Mouse (Mus musculus): Measurements from ENCODE around the gene Uhrf1bp1l. TPM values are rescaled to one million over a fixed set of nuclear protein-coding genes. Genes with fewer than 3 reads are reported as not detected.

Uhrf1bp1l gene
- polyA plus RNA-seq, 1 experiment from 2014 or later = 28.5 TPM

GRCm38 (mm10) chr10:89731341-89731740 is 13.4 kb upstream of the Uhrf1bp1l start:
- H3K9me3 ChIP-seq (replicated peaks) = no peaks in the 10 kb centered on the region
- WGBS = 17% methylated on average over 5 of the region's 5 CpGs

GRCm38 (mm10) chr10:89732001-89732794 is 12.6 kb upstream of the Uhrf1bp1l start, which contains the start of gene Actr6:
TSS of gene Actr6 (minus strand) at chr10:89732295.
- Histone ChIP-seq H3K27me3 (ENCODE audit: low read depth, poor library complexity, severe bottlenecking) (no peaks in the 10 kb centered on the region), H3K27ac (replicated peaks) (peak within 1 kb of the TSS; percentile 77), H3K4me3 (peak within 1 kb of the TSS; percentile 68), H3K36me3 (peaks cover 11% of the 10 kb centered on the region), H3K9me3 (replicated peaks) (no peaks in the 10 kb centered on the region), H3K4me1 (peaks cover 21% of the 10 kb centered on the region)
- peak; percentile 93 for DNase-seq (ENCODE audit: low spot score)
- WGBS = 1% methylated on average over 49 of the region's 49 CpGs

More at GRCm38 (mm10) chr10:89731341-89731740, 13.4 kb upstream of the Uhrf1bp1l start:
- Histone ChIP-seq H3K27ac (replicated peaks) (peak overlapping the region; percentile 77; the same call in 1 of the 2 replicates), H3K36me3 (peaks cover 19% of the 10 kb centered on the region), H3K27me3 (ENCODE audit: low read depth, poor library complexity, severe bottlenecking) (no peaks in the 10 kb centered on the region), H3K4me1 (peaks cover 21% of the 10 kb centered on the region), H3K4me3 (peak overlapping the region; percentile 68)
- no peak for DNase-seq (ENCODE audit: low spot score)

- Histone ChIP-seq H3K9me3 (replicated peaks) (no peaks in the 10 kb centered on the region), H3K27ac (replicated peaks) (no peak overlapping the region), H3K27me3 (ENCODE audit: low read depth, poor library complexity, severe bottlenecking) (no peaks in the 10 kb centered on the region), H3K4me3 (no peak overlapping the region), H3K4me1 (peaks cover 8% of the 10 kb centered on the region), H3K36me3 (no peaks in the 10 kb centered on the region)
- WGBS = 55% methylated on average over 5 of the region's 5 CpGs
- DNase-seq (ENCODE audit: low spot score) = no peak
Observed at GRCm38 (mm10) chr10:89737092-89737491, 7.7 kb upstream of the Uhrf1bp1l start.

- Histone ChIP-seq H3K4me3 (no peak overlapping the region), H3K4me1 (peaks cover 4% of the 10 kb centered on the region), H3K9me3 (replicated peaks) (no peaks in the 10 kb centered on the region), H3K27ac (replicated peaks) (no peak overlapping the region), H3K27me3 (ENCODE audit: low read depth, poor library complexity, severe bottlenecking) (no peaks in the 10 kb centered on the region), H3K36me3 (no peaks in the 10 kb centered on the region)
- DNase-seq (ENCODE audit: low spot score) = no peak
- WGBS = 98% methylated on average over 3 of the region's 3 CpGs
Observed at GRCm38 (mm10) chr10:89737887-89738286, 6.9 kb upstream of the Uhrf1bp1l start.

GRCm38 (mm10) chr10:89738395-89738794 is 6.4 kb upstream of the Uhrf1bp1l start:
- Histone ChIP-seq H3K4me1 (0 out of 2 replicates have a peak, but pooled peaks cover 3% of the 10 kb centered on the region), H3K27ac (replicated peaks) (no peak overlapping the region), H3K4me3 (no peak overlapping the region), H3K27me3 (ENCODE audit: low read depth, poor library complexity, severe bottlenecking) (no peaks in the 10 kb centered on the region), H3K9me3 (replicated peaks) (no peaks in the 10 kb centered on the region), H3K36me3 (no peaks in the 10 kb centered on the region)
- 94% methylated on average over 9 of the region's 9 CpGs for WGBS
- no peak for DNase-seq (ENCODE audit: low spot score)

- Histone ChIP-seq H3K4me1 (peaks cover 8% of the 10 kb centered on the region; the same call in 1 of the 2 replicates), H3K9me3 (replicated peaks) (no peaks in the 10 kb centered on the region), H3K4me3 (no peak overlapping the region), H3K27ac (replicated peaks) (no peak overlapping the region), H3K27me3 (ENCODE audit: low read depth, poor library complexity, severe bottlenecking) (no peaks in the 10 kb centered on the region), H3K36me3 (no peaks in the 10 kb centered on the region)
- no peak for DNase-seq (ENCODE audit: low spot score)
- 65% methylated on average over 7 of the region's 7 CpGs for whole genome bisulfite sequencing
Observed at GRCm38 (mm10) chr10:89739703-89740102, 5.1 kb upstream of the Uhrf1bp1l start.

- Histone ChIP-seq H3K27ac (replicated peaks) (no peak overlapping the region), H3K4me3 (no peak overlapping the region), H3K9me3 (replicated peaks) (no peaks in the 10 kb centered on the region), H3K4me1 (peaks cover 11% of the 10 kb centered on the region), H3K27me3 (ENCODE audit: low read depth, poor library complexity, severe bottlenecking) (no peaks in the 10 kb centered on the region), H3K36me3 (no peaks in the 10 kb centered on the region)
- no peak for DNase-seq (ENCODE audit: low spot score)
- 77% methylated on average over 6 of the region's 6 CpGs for WGBS
Observed at GRCm38 (mm10) chr10:89740995-89741394, 3.8 kb upstream of the Uhrf1bp1l start.

- 91% methylated on average over 4 of the region's 4 CpGs for WGBS
- no peak for DNase-seq (ENCODE audit: low spot score)
- no peaks in the 10 kb centered on the region for H3K27me3 ChIP-seq (ENCODE audit: low read depth, poor library complexity, severe bottlenecking)
- H3K4me3 ChIP-seq = no peak overlapping the region
- no peak overlapping the region for H3K27ac ChIP-seq (replicated peaks)
- H3K4me1 ChIP-seq = peaks cover 22% of the 10 kb centered on the region
- H3K9me3 ChIP-seq (replicated peaks) = no peaks in the 10 kb centered on the region
- no peaks in the 10 kb centered on the region for H3K36me3 ChIP-seq
Observed at GRCm38 (mm10) chr10:89743266-89743665, 1.5 kb upstream of the Uhrf1bp1l start.

- peaks cover 22% of the 10 kb centered on the region for H3K4me1 ChIP-seq
- DNase-seq (ENCODE audit: low spot score) = no peak
Observed at GRCm38 (mm10) chr10:89744341-89744740, 450 bp upstream of the Uhrf1bp1l start.

GRCm38 (mm10) chr10:89745666-89746020 is 852 bp downstream of the Uhrf1bp1l start:
- Histone ChIP-seq H3K4me1 (peaks cover 18% of the 10 kb centered on the region), H3K27ac (replicated peaks) (peak overlapping the region; percentile 97)
- under 1% methylated on average over 14 of the region's 14 CpGs for WGBS

More at GRCm38 (mm10) chr10:89744341-89744740, 450 bp upstream of the Uhrf1bp1l start:
- no peaks in the 10 kb centered on the region for H3K9me3 ChIP-seq (replicated peaks)
- no peak overlapping the region for H3K27ac ChIP-seq (replicated peaks)
- H3K36me3 ChIP-seq = no peaks in the 10 kb centered on the region
- peak overlapping the region; percentile 92 for H3K4me3 ChIP-seq
- WGBS = 40% methylated on average over 3 of the region's 3 CpGs
- no peaks in the 10 kb centered on the region for H3K27me3 ChIP-seq (ENCODE audit: low read depth, poor library complexity, severe bottlenecking)

GRCm38 (mm10) chr10:89746581-89746980 is 1.8 kb downstream of the Uhrf1bp1l start:
- H3K36me3 ChIP-seq = no peaks in the 10 kb centered on the region
- no peak overlapping the region for H3K4me3 ChIP-seq
- no peak overlapping the region for H3K27ac ChIP-seq (replicated peaks)
- peaks cover 18% of the 10 kb centered on the region for H3K4me1 ChIP-seq
- 86% methylated on average over 3 of the region's 3 CpGs for WGBS
- H3K9me3 ChIP-seq (replicated peaks) = no peaks in the 10 kb centered on the region
- H3K27me3 ChIP-seq (ENCODE audit: low read depth, poor library complexity, severe bottlenecking) = no peaks in the 10 kb centered on the region
- DNase-seq (ENCODE audit: low spot score) = no peak

More at GRCm38 (mm10) chr10:89745666-89746020, 852 bp downstream of the Uhrf1bp1l start:
- Histone ChIP-seq H3K9me3 (replicated peaks) (no peaks in the 10 kb centered on the region), H3K27me3 (ENCODE audit: low read depth, poor library complexity, severe bottlenecking) (no peaks in the 10 kb centered on the region), H3K4me3 (peak overlapping the region; percentile 92), H3K36me3 (no peaks in the 10 kb centered on the region)
- DNase-seq (ENCODE audit: low spot score) = no peak

GRCm38 (mm10) chr10:89747221-89747905 is 2.6 kb downstream of the Uhrf1bp1l start:
- WGBS = 94% methylated on average over 8 of the region's 8 CpGs
- Histone ChIP-seq H3K4me1 (peaks cover 18% of the 10 kb centered on the region), H3K9me3 (replicated peaks) (no peaks in the 10 kb centered on the region), H3K36me3 (no peaks in the 10 kb centered on the region), H3K27ac (replicated peaks) (no peak overlapping the region), H3K27me3 (ENCODE audit: low read depth, poor library complexity, severe bottlenecking) (no peaks in the 10 kb centered on the region), H3K4me3 (no peak overlapping the region)
- DNase-seq (ENCODE audit: low spot score) = no peak

GRCm38 (mm10) chr10:89747911-89748310 is 3.1 kb downstream of the Uhrf1bp1l start:
- no peaks in the 10 kb centered on the region for H3K27me3 ChIP-seq (ENCODE audit: low read depth, poor library complexity, severe bottlenecking)
- 93% methylated on average over 1 of the region's 1 CpGs for WGBS
- no peak overlapping the region for H3K4me3 ChIP-seq
- H3K4me1 ChIP-seq = peaks cover 18% of the 10 kb centered on the region
- H3K9me3 ChIP-seq (replicated peaks) = no peaks in the 10 kb centered on the region
- H3K36me3 ChIP-seq = no peaks in the 10 kb centered on the region
- no peak for DNase-seq (ENCODE audit: low spot score)
- H3K27ac ChIP-seq (replicated peaks) = no peak overlapping the region
